In the genomic region with DNA sequence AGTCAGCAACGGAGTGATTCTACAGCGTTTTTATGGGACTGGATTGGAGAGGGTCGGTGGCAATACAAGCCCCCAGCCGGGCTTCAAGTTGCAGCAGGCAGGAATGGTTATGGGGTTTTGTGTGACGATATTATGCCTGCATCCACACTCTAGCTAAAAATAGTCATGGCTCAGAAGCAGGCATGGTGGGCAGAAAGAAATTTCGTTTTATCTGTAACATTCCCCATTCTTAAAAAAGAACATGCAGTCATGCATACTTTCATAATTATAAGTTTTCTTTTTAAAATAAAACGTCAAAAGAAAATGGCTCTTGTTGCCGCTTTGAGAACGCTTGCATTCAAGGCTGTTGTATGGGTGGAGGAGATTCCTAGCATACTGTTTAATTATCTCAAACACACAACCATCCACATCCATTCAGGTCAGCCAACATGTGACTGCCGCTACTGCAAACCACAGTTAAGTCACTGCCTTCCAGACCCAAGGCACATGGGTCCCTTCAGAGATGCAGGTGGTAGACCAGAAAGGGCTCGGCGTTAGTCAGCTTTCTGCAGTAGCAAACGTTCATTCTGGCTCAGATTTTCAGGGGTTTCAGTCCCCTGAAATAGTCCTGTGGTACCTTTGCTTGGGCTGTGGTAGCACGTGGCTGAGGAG, we compare ENCODE assay signal across 44 mouse cellular contexts. TPM values are rescaled to one million over a fixed set of nuclear protein-coding genes. Genes with fewer than 3 reads are reported as not detected.
DNase-seq lines count a peak whose midpoint lies in the region; ATAC-seq and TF ChIP-seq lines count a peak whose summit lies in the region.
"Had no signal": no experiment of that assay in that cellular context is flagged by ENCODE, and none has a peak within 500 bp of the region (broad histone marks: within the 10 kb centered on the region; RNA-seq: fewer than 3 reads in every experiment).

No protein-coding gene starts in this region.

- no peak for TF ChIP-seq POLR2A in myocyte (IDR thresholded peaks at IDR 0.05; ENCODE audit: insufficient read length, low read depth)

- no peaks in the 10 kb centered on the region for H3K36me3 ChIP-seq in embryonic facial prominence, embryonic 13.5 days
- H3K36me3 ChIP-seq in embryonic facial prominence, embryonic 10.5 days (replicated peaks), result no peaks in the 10 kb centered on the region
- H3K36me3 ChIP-seq in myocyte (ENCODE audit: control insufficient read depth, insufficient read depth), result no peaks in the 10 kb centered on the region
- H3K36me3 ChIP-seq: embryonic facial prominence, embryonic 12.5 days; forebrain, embryonic 12.5 days; heart, embryonic 10.5 days; heart, embryonic 15.5 days; midbrain, embryonic 13.5 days had no signal

- no peaks in the 10 kb centered on the region for H3K9me3 ChIP-seq in embryonic facial prominence, embryonic 13.5 days
- H3K9me3 ChIP-seq in embryonic facial prominence, embryonic 10.5 days, result no peaks in the 10 kb centered on the region
- H3K9me3 ChIP-seq: embryonic facial prominence, embryonic 12.5 days; forebrain, embryonic 12.5 days; heart, embryonic 10.5 days; heart, embryonic 15.5 days; midbrain, embryonic 13.5 days had no signal

- no peak for TF ChIP-seq CTCF in left cerebral cortex, adult 2 months (IDR thresholded peaks at IDR 0.05)

- no peaks in the 10 kb centered on the region for H3K4me1 ChIP-seq in embryonic facial prominence, embryonic 13.5 days
- H3K4me1 ChIP-seq in embryonic facial prominence, embryonic 10.5 days, result no peaks in the 10 kb centered on the region
- H3K4me1 ChIP-seq: embryonic facial prominence, embryonic 12.5 days; forebrain, embryonic 12.5 days; heart, embryonic 10.5 days; midbrain, embryonic 13.5 days had no signal

- no peak overlapping the region for H3K4me3 ChIP-seq in embryonic facial prominence, embryonic 13.5 days
- no peak overlapping the region for H3K4me3 ChIP-seq in embryonic facial prominence, embryonic 10.5 days
- H3K4me3 ChIP-seq in left cerebral cortex, adult 2 months, result no peak overlapping the region
- no peak overlapping the region for H3K4me3 ChIP-seq in myocyte
- H3K4me3 ChIP-seq: embryonic facial prominence, embryonic 12.5 days; erythroblast, embryonic 14.5 days; forebrain, embryonic 12.5 days; heart, embryonic 10.5 days; heart, embryonic 15.5 days; midbrain, embryonic 13.5 days had no signal

- no peak for DNase-seq in embryonic facial prominence, embryonic 10.5 days (ENCODE audit: low spot score)
- no peak for DNase-seq in left cerebral cortex, adult 2 months (ENCODE audit: extremely low spot score in 1 of 2, low spot score in 2 of 2)
- DNase-seq in left cerebral cortex, adult 11 months (ENCODE audit: low spot score), result no peak
- peak; percentile 66 for DNase-seq in R1 (ENCODE audit: low read depth, low spot score)
- DNase-seq in gastrocnemius, postnatal 14 days, result no peak
- DNase-seq in kidney, postnatal 14 days, result no peak
- DNase-seq: adrenal gland, postnatal 25 days; cerebellum, adult 18-20 months; cerebellum, postnatal 14 days; kidney, adult 2 months; kidney, postnatal 4 days; layer of hippocampus, postnatal 36 days; liver; lung, adult 2 months; lung, postnatal 10 days; retina, postnatal 1 day; spleen, adult 18-20 months; thymus, adult 18-20 months; thymus, postnatal 36 days had no signal

- no peak for ATAC-seq in embryonic facial prominence, embryonic 13.5 days (ENCODE audit: insufficient number of reproducible peaks, insufficient read depth, low FRiP score, low TSS enrichment, low read depth)
- ATAC-seq: hindbrain, embryonic 16.5 days; midbrain, embryonic 13.5 days; Patski had no signal

- H3K79me2 ChIP-seq in myocyte (ENCODE audit: control insufficient read depth, insufficient read depth), result no peaks in the 10 kb centered on the region

- H3K4me2 ChIP-seq in embryonic facial prominence, embryonic 13.5 days, result no peak overlapping the region
- no peak overlapping the region for H3K4me2 ChIP-seq in myocyte (ENCODE audit: low read depth)
- H3K4me2 ChIP-seq: embryonic facial prominence, embryonic 12.5 days; forebrain, embryonic 12.5 days; heart, embryonic 15.5 days; midbrain, embryonic 13.5 days had no signal

- intact Hi-C loops in left cerebral cortex, adult 2 months (cut with DNase I), result no loop called here
- intact Hi-C loops in gastrocnemius, postnatal 14 days (cut with DNase I; ENCODE audit: low total_unique reads), result no loop called here

- H3K27ac ChIP-seq in embryonic facial prominence, embryonic 13.5 days, result 0 out of 2 replicates have a peak overlapping the region, but pooled peaks have one; percentile 45
- no peak overlapping the region for H3K27ac ChIP-seq in embryonic facial prominence, embryonic 10.5 days (replicated peaks)
- H3K27ac ChIP-seq in left cerebral cortex, adult 2 months, result peak overlapping the region; percentile 12; the same call in 1 of the 2 replicates
- H3K27ac ChIP-seq: embryonic facial prominence, embryonic 12.5 days; forebrain, embryonic 12.5 days; heart, embryonic 10.5 days; heart, embryonic 15.5 days; liver, embryonic 14.5 days; macrophage; midbrain, embryonic 13.5 days had no signal

- WGBS in embryonic facial prominence, embryonic 13.5 days, result 59% methylated on average over 14 of the region's 14 CpGs
- 85% methylated on average over 14 of the region's 14 CpGs for WGBS in embryonic facial prominence, embryonic 10.5 days

- no peaks in the 10 kb centered on the region for H3K27me3 ChIP-seq in embryonic facial prominence, embryonic 13.5 days
- H3K27me3 ChIP-seq in embryonic facial prominence, embryonic 10.5 days (replicated peaks; ENCODE audit: low read depth, poor library complexity, severe bottlenecking), result no peaks in the 10 kb centered on the region
- H3K27me3 ChIP-seq in myocyte (ENCODE audit: control insufficient read depth, insufficient read depth, insufficient read length), result no peaks in the 10 kb centered on the region
- H3K27me3 ChIP-seq: embryonic facial prominence, embryonic 12.5 days; forebrain, embryonic 12.5 days; heart, embryonic 15.5 days; midbrain, embryonic 13.5 days; Patski had no signal

- no peak overlapping the region for H3K9ac ChIP-seq in embryonic facial prominence, embryonic 13.5 days
- H3K9ac ChIP-seq: embryonic facial prominence, embryonic 12.5 days; forebrain, embryonic 12.5 days; heart, embryonic 15.5 days; liver, embryonic 14.5 days; midbrain, embryonic 13.5 days had no signal

- no peak overlapping the region for H3ac ChIP-seq in myocyte (ENCODE audit: control insufficient read depth, insufficient read length)

TF ChIP-seq in myocyte, 11 proteins besides CTCF, POLR2A, EP300 and RAD21:
- TF ChIP-seq CEBPB (IDR thresholded peaks at IDR 0.05; ENCODE audit: insufficient read depth, poor library complexity, severe bottlenecking) (no peak), SRF (IDR thresholded peaks at IDR 0.05; ENCODE audit: control insufficient read depth, insufficient read length, low read depth) (no peak), REST (IDR thresholded peaks at IDR 0.05; ENCODE audit: insufficient read depth, insufficient read length) (no peak), POLR2AphosphoS2 (IDR thresholded peaks at IDR 0.05; ENCODE audit: insufficient read length, low read depth) (no peak), USF1 (IDR thresholded peaks at IDR 0.05; ENCODE audit: low read depth) (peak; percentile 59), MYOG (IDR thresholded peaks at IDR 0.05; ENCODE audit: control insufficient read depth in 1 of 3, insufficient read depth in 1 of 3, insufficient read length in 2 of 3, low read depth in 2 of 3) (peak in 1 of 3 experiments; percentile 74), E2F4 (IDR thresholded peaks at IDR 0.05; ENCODE audit: insufficient read depth) (no peak), TCF3 (IDR thresholded peaks at IDR 0.05; ENCODE audit: insufficient read length, low read depth) (no peak), MAX (IDR thresholded peaks at IDR 0.05; ENCODE audit: low read depth) (no peak), MYOD1 (IDR thresholded peaks at IDR 0.05; ENCODE audit: control insufficient read depth in 1 of 3, insufficient read length in 2 of 3, low read depth in 2 of 3) (peak in 1 of 3 experiments; percentile 58), TCF12 (IDR thresholded peaks at IDR 0.05; ENCODE audit: insufficient read depth, poor library complexity, severe bottlenecking) (no peak)

RNA-seq across cellular contexts. Expression of gene Xaf1, which starts 16.8 kb away (rescaled TPM):
- 2.2 and 2.3 TPM in 2 replicates for polyA plus RNA-seq in embryonic facial prominence, embryonic 13.5 days (2015; fragmentation: Nextera tagmentation; extraction: Ambion mirVana)
- 3.2 and 3.4 TPM in 2 replicates for polyA plus RNA-seq in embryonic facial prominence, embryonic 10.5 days (2016; fragmentation: Nextera tagmentation; extraction: Ambion mirVana)
- 1 to 10 TPM; 3.8 to 5.2 TPM for total RNA-seq in left cerebral cortex, adult 2 months (2021)
- polyA plus RNA-seq in myocyte (2012; fragmentation: generic; extraction: Trizol), result 5.9 TPM
- 1 to 10 TPM; 6.4 to 6.6 TPM for total RNA-seq in gastrocnemius, postnatal 14 days (2021)
- polyA plus RNA-seq: erythroblast, embryonic 14.5 days had no signal

RNA-seq across cellular contexts. Expression of gene Slc13a5, which starts 17.6 kb away (rescaled TPM):
- polyA plus RNA-seq in embryonic facial prominence, embryonic 13.5 days (2015; fragmentation: Nextera tagmentation; extraction: Ambion mirVana), result 1.6 and 4.7 TPM in 2 replicates
- 0.10 and 0.14 TPM in 2 replicates for polyA plus RNA-seq in embryonic facial prominence, embryonic 10.5 days (2016; fragmentation: Nextera tagmentation; extraction: Ambion mirVana)
- total RNA-seq in left cerebral cortex, adult 2 months (2021), result 10 to 100 TPM; 15.0 to 22.3 TPM
- 0.72 TPM for polyA plus RNA-seq in myocyte (2012; fragmentation: generic; extraction: Trizol)
- under 1 TPM; 0.14 to 0.31 TPM for total RNA-seq in gastrocnemius, postnatal 14 days (2021)
- total RNA-seq: adrenal gland, adult 18-20 months; gastrocnemius, adult 8-10 months; heart, postnatal 25 days; megakaryocyte-erythroid progenitor cell, adult 5-6 weeks; MEL had no signal
- polyA plus RNA-seq: erythroblast, embryonic 14.5 days; forebrain, embryonic 12.5 days; limb, embryonic 11.5 days; liver, embryonic 14.5 days; lung, adult 2 months; macrophage had no signal

RNA-seq across cellular contexts. Expression of gene Fbxo39, which starts 29.6 kb away (rescaled TPM):
- not detected in 2 replicates for polyA plus RNA-seq in embryonic facial prominence, embryonic 13.5 days (2015; fragmentation: Nextera tagmentation; extraction: Ambion mirVana)
- polyA plus RNA-seq in embryonic facial prominence, embryonic 10.5 days (2016; fragmentation: Nextera tagmentation; extraction: Ambion mirVana), result not detected in 2 replicates
- total RNA-seq in left cerebral cortex, adult 2 months (2021), result not detected
- polyA plus RNA-seq in myocyte (2012; fragmentation: generic; extraction: Trizol), result 0.02 TPM
- total RNA-seq in gastrocnemius, postnatal 14 days (2021), result not detected
- total RNA-seq: adrenal gland, adult 18-20 months; gastrocnemius, adult 8-10 months; heart, postnatal 25 days; layer of hippocampus, adult 8-10 months; layer of hippocampus, postnatal 36 days; megakaryocyte-erythroid progenitor cell, adult 5-6 weeks; MEL had no signal
- polyA plus RNA-seq: brain, embryonic 14.5 days; embryonic facial prominence, embryonic 12.5 days; erythroblast, embryonic 14.5 days; forebrain, embryonic 12.5 days; heart, embryonic 10.5 days; heart, embryonic 15.5 days; hindbrain, embryonic 11.5 days; hindbrain, embryonic 16.5 days; intestine, embryonic 14.5 days; kidney, embryonic 16.5 days; limb, embryonic 11.5 days; liver, embryonic 14.5 days; macrophage; midbrain, embryonic 13.5 days; neural tube, embryonic 14.5 days; Patski; stomach, embryonic 16.5 days had no signal
